Mouse (Mus musculus): ENCODE measurements at regions not wholly inside any gene's neighbourhood (a gene's known extent, or its start where the extent isn't known, plus 50 kb on each side); places are given as distances from the start of the nearest gene placed in this dataset.
A peak's percentile ranks its signal among the peaks of the same experiment; 100 is the strongest.

- no peak for TF ChIP-seq FLI1 (IDR thresholded peaks at IDR 0.05; ENCODE audit: low read length)
- TF ChIP-seq GATA1 (IDR thresholded peaks at IDR 0.05; ENCODE audit: borderline replicate concordance, low read length): no peak
- H3K4me1 ChIP-seq: no peaks in the 10 kb centered on the region
- H3K36me3 ChIP-seq (replicated peaks; ENCODE audit: low read length): no peaks in the 10 kb centered on the region
- peaks cover 19% of the 10 kb centered on the region for H3K9me3 ChIP-seq
- H3K4me3 ChIP-seq (replicated peaks): no peak overlapping the region
- no peaks in the 10 kb centered on the region for H3K27me3 ChIP-seq (replicated peaks)
Observed at GRCm38 (mm10) chr8:44699384-44700105, 235.7 kb upstream of the Fat1 start.

- TF ChIP-seq FLI1 (IDR thresholded peaks at IDR 0.05; ENCODE audit: low read length) (no peak), GATA1 (IDR thresholded peaks at IDR 0.05; ENCODE audit: borderline replicate concordance, low read length) (no peak)
- Histone ChIP-seq H3K4me3 (replicated peaks) (no peak overlapping the region), H3K9me3 (peaks cover 15% of the 10 kb centered on the region), H3K36me3 (replicated peaks; ENCODE audit: low read length) (no peaks in the 10 kb centered on the region), H3K4me1 (no peaks in the 10 kb centered on the region), H3K27me3 (replicated peaks) (no peaks in the 10 kb centered on the region)
Observed at GRCm38 (mm10) chr8:44704595-44705265, 230.5 kb upstream of the Fat1 start.

GRCm38 (mm10) chr8:44708659-44709170 lies 226.5 kb upstream of the Fat1 start:
- no peak overlapping the region for H3K4me3 ChIP-seq (replicated peaks)
- H3K9me3 ChIP-seq: peaks cover 7% of the 10 kb centered on the region
- H3K4me1 ChIP-seq: no peaks in the 10 kb centered on the region
- no peak for TF ChIP-seq GATA1 (IDR thresholded peaks at IDR 0.05; ENCODE audit: borderline replicate concordance, low read length)
- no peak for TF ChIP-seq FLI1 (IDR thresholded peaks at IDR 0.05; ENCODE audit: low read length)
- H3K27me3 ChIP-seq (replicated peaks): no peaks in the 10 kb centered on the region
- H3K36me3 ChIP-seq (replicated peaks; ENCODE audit: low read length): no peaks in the 10 kb centered on the region

- H3K27me3 ChIP-seq (replicated peaks): no peaks in the 10 kb centered on the region
- no peak for TF ChIP-seq GATA1 (IDR thresholded peaks at IDR 0.05; ENCODE audit: borderline replicate concordance, low read length)
- no peaks in the 10 kb centered on the region for H3K36me3 ChIP-seq (replicated peaks; ENCODE audit: low read length)
- peaks cover 7% of the 10 kb centered on the region for H3K9me3 ChIP-seq
- H3K4me3 ChIP-seq (replicated peaks): no peak overlapping the region
- no peaks in the 10 kb centered on the region for H3K4me1 ChIP-seq
Observed at GRCm38 (mm10) chr8:44709171-44709940, 225.9 kb upstream of the Fat1 start.

- Histone ChIP-seq H3K36me3 (replicated peaks; ENCODE audit: low read length) (no peaks in the 10 kb centered on the region), H3K4me3 (replicated peaks) (peak overlapping the region; percentile 73), H3K27me3 (replicated peaks) (no peaks in the 10 kb centered on the region), H3K9me3 (peaks cover 15% of the 10 kb centered on the region), H3K4me1 (no peaks in the 10 kb centered on the region)
- no peak for TF ChIP-seq FLI1 (IDR thresholded peaks at IDR 0.05; ENCODE audit: low read length)
- TF ChIP-seq GATA1 (IDR thresholded peaks at IDR 0.05; ENCODE audit: borderline replicate concordance, low read length): no peak
Observed at GRCm38 (mm10) chr8:44734577-44734976, 200.7 kb upstream of the Fat1 start.

- no peak overlapping the region for H3K4me3 ChIP-seq (replicated peaks)
- no peak for TF ChIP-seq GATA1 (IDR thresholded peaks at IDR 0.05; ENCODE audit: borderline replicate concordance, low read length)
- no peak for TF ChIP-seq FLI1 (IDR thresholded peaks at IDR 0.05; ENCODE audit: low read length)
- no peaks in the 10 kb centered on the region for H3K4me1 ChIP-seq
- H3K9me3 ChIP-seq: peaks cover 22% of the 10 kb centered on the region
- H3K27me3 ChIP-seq (replicated peaks): no peaks in the 10 kb centered on the region
- no peaks in the 10 kb centered on the region for H3K36me3 ChIP-seq (replicated peaks; ENCODE audit: low read length)
Observed at GRCm38 (mm10) chr8:44735801-44736200, 199.4 kb upstream of the Fat1 start.

- Histone ChIP-seq H3K27me3 (replicated peaks) (no peaks in the 10 kb centered on the region), H3K4me1 (no peaks in the 10 kb centered on the region), H3K9me3 (peaks cover 10% of the 10 kb centered on the region; the same call in 1 of the 2 replicates), H3K36me3 (replicated peaks; ENCODE audit: low read length) (no peaks in the 10 kb centered on the region), H3K4me3 (replicated peaks) (no peak overlapping the region)
- no peak for TF ChIP-seq FLI1 (IDR thresholded peaks at IDR 0.05; ENCODE audit: low read length)
- TF ChIP-seq GATA1 (IDR thresholded peaks at IDR 0.05; ENCODE audit: borderline replicate concordance, low read length): no peak
Observed at GRCm38 (mm10) chr8:44743353-44743752, 191.9 kb upstream of the Fat1 start.

GRCm38 (mm10) chr8:44744991-44745658 lies 190.1 kb upstream of the Fat1 start:
- no peaks in the 10 kb centered on the region for H3K36me3 ChIP-seq (replicated peaks; ENCODE audit: low read length)
- no peak overlapping the region for H3K4me3 ChIP-seq (replicated peaks)
- TF ChIP-seq FLI1 (IDR thresholded peaks at IDR 0.05; ENCODE audit: low read length) (no peak), GATA1 (IDR thresholded peaks at IDR 0.05; ENCODE audit: borderline replicate concordance, low read length) (no peak)
- H3K4me1 ChIP-seq: no peaks in the 10 kb centered on the region
- peaks cover 8% of the 10 kb centered on the region; the same call in 1 of the 2 replicates for H3K9me3 ChIP-seq
- H3K27me3 ChIP-seq (replicated peaks): no peaks in the 10 kb centered on the region

- TF ChIP-seq FLI1 (IDR thresholded peaks at IDR 0.05; ENCODE audit: low read length) (no peak), GATA1 (IDR thresholded peaks at IDR 0.05; ENCODE audit: borderline replicate concordance, low read length) (no peak)
- Histone ChIP-seq H3K27me3 (replicated peaks) (no peaks in the 10 kb centered on the region), H3K4me3 (replicated peaks) (no peak overlapping the region), H3K36me3 (replicated peaks; ENCODE audit: low read length) (no peaks in the 10 kb centered on the region), H3K9me3 (peaks cover 27% of the 10 kb centered on the region), H3K4me1 (no peaks in the 10 kb centered on the region)
Observed at GRCm38 (mm10) chr8:44758727-44759126, 176.5 kb upstream of the Fat1 start.

Data from megakaryocyte, embryonic 14.5 days (primary cell).